Mouse (Mus musculus) 3134 (cell line): ENCODE measurements around the gene Sec62.

Experiments
- DNase-seq: peaks from one replicate; pipeline ENCODE4 v3.0.0-alpha.2; 2011; ENCODE audit warnings: low spot score; ENCODE audit not compliant: insufficient read length; ENCODE audit errors: extremely low read depth

Sec62 gene

GRCm38 (mm10) chr3:30792737-30793402, at the start of gene Sec62:
Gene Sec62 (plus strand): TSS chr3:30792875.
- DNase-seq = peak; percentile 92

GRCm38 (mm10) chr3:30742891-30743290, 49.8 kb upstream of the Sec62 start:
- DNase-seq = no peak

DNA sequence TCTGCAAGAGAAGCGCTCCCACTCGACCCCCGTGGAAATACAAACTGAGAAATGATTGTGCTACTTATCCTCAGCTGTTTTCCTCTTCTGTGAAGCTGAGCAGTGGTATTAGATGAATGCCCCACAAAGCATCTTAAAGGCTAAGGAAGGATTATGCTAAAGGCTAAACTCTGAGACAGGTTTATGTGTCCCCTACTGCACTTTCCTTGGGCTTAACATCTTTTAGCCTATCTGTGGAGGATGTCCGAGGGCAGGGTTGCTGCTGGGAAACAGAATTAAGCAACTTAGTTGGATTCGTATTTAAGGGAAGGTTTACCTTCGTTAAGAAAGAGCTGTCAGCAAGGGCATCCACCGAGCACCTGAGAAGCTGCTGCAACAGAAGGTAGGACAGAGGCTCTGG, 46.7 kb upstream of the Sec62 start, which contains the start of gene Samd7:
TSS of gene Samd7 (plus strand) at position 288 of the 400 bp plus-strand sequence.
- DNase-seq = no peak

GRCm38 (mm10) chr3:30748316-30748715, 44.4 kb upstream of the Sec62 start:
- no peak for DNase-seq

DNA sequence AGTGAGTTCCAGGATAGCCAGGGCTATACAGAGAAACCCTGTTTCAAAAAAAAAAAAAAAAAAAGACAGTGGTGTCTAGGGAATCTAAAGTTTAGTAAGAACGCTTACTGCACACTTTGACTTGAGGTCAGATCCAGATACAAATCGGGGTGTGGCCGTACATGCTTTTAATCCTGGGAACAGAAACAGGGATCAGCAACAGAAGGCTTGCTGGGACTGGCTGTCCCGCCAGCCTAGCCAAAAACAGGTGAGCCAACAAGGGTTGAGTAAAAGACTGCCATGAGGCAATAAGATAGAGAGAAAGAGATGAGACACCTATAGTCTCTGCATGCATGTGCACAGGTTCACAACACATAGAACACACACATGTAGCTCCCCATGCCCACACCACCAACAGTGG, 38.0 kb upstream of the Sec62 start:
- no peak for DNase-seq

- DNase-seq = no peak
Observed at GRCm38 (mm10) chr3:30764877-30765276, 27.8 kb upstream of the Sec62 start.

- DNase-seq = no peak
Observed at GRCm38 (mm10) chr3:30765311-30766027, 27.2 kb upstream of the Sec62 start.

DNA sequence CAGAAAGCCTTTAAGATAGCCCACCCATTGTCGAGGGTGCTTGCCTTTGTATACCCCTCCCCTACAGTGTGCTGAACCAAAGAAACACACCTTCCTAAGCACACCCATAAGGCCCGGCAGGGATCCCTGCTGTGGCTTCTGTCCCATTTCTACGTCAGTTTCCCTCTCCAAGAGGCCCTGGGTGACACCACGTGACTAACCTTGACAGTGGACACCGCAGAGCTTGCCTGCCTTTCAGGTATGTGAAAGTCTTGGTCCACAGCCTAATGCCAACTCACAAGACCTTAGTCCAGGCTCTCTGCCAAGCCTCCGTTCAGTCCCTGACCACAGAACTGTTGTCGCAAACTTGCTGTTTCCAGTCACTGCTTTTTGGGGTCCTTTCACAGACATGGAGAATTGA, 26.5 kb upstream of the Sec62 start:
- peak; percentile 30 for DNase-seq

DNA sequence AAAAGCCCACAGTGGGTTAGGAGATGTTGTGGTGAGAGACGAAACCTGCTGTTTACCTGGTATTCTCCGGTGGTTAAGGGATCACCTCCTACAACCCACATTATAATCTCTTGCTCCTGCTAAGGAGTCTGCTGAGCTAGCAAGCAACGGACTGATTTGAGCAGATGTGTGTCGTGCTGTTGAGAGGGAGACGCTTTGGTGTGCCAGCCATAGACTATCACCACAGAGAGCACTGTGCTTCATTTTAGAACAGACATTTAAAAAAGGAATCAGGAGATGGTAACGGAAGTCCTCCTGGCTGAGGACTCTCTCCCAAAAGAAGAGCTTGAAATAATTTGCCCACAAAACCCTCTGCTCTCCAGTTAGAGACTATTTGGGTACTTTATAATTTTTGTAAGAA, 25.4 kb upstream of the Sec62 start:
- no peak for DNase-seq

DNA sequence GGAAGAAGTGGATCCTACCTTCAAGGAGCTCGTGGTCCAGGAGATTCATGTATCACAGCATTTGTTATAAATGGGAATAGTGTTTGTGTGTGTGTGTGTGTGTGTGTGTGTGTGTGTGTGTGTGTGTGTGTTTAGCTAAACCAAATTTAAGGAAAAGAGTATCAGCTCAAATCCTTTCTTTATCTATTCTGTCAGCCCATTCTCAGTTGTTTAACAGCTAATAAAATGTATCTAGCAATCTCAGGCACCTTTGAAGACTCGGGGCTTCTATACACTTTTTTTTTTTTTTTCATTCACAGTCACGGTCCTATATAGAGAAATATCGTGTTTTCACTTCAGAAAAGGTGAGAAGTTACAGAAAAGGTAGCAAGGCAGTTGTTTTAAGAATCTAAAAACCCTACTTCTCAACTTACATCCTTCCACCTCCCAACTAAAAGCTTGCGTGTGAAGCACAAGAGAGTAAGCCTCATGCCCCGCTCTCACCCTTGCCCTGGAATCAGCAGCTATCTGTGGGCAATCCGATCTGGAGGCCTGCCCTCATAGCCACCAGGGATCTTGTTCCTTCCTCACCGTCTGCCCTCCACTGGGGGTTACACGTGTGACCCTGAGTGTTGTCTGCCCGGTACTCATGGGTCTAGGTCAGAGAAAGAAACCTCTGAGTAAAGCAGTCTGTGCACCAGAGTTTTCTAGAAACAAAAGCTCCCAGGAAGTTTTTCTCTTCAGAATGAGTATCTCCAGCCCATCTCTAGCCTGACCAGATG, 22.7 kb upstream of the Sec62 start:
- DNase-seq = no peak

- no peak for DNase-seq
Observed at GRCm38 (mm10) chr3:30771560-30771959, 21.1 kb upstream of the Sec62 start.

GRCm38 (mm10) chr3:30772631-30773030, 20.0 kb upstream of the Sec62 start:
- DNase-seq = no peak

DNA sequence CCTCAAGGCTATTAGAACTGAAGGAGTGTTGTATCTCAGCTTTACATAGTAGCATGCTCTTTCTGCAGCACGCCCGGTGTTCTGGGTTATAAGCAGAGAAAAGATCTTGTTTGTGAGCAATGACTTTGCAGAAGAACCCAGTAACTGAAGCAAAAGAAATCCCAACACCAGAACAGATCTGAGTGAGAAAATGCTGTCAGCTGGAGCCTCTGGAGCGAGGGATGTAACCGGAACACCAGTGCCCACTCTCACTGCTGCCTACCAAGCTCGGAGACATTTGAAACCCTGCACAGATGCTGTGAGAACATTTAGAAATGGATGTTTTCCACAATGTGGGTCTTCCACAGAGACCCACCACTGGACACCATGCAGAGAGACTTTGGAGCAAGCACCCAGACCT, 18.0 kb upstream of the Sec62 start:
- no peak for DNase-seq

DNA sequence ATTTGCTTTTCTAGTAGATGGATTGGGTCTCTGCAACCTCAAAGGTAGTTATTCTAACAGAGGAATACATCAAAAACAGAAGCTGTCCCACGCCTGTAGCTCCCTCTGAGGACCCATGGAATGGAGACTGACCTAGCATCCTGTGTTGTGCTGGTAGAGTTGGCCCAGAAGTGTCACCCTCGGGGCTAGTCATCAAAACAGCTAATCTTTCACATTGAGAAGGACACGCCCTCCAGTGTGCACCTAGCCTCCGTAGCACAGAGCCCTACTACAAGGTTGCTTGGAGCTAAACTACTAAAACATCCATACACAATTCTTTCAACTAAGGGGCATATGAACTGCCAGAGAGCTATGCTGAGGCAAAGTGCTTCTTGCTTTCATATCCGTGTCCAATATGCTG, 14.7 kb upstream of the Sec62 start:
- no peak for DNase-seq

DNA sequence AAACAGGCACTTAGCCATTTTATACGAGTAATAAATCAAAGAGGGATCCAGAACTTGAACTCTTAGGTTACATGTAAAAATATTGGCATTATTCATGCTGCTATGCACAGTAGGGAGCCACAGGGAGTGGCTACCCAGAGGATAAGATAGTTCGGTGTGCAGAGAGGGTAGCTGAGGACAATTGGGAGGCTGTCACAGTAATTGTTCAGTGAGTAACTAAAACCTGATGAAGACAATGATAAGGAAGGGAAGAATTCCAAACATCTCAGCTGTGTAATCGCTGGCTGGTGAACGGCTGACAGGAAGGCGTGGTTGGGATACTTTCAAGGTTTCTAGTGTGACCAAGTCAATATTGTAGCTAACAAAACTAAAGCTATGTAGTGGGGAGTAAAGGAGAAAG, 4.1 kb upstream of the Sec62 start:
- peak; percentile 4 for DNase-seq

GRCm38 (mm10) chr3:30793403-30794221, 937 bp downstream of the Sec62 start:
- DNase-seq = peak; percentile 75

GRCm38 (mm10) chr3:30802171-30802570, 9.5 kb downstream of the Sec62 start:
- no peak for DNase-seq

DNA sequence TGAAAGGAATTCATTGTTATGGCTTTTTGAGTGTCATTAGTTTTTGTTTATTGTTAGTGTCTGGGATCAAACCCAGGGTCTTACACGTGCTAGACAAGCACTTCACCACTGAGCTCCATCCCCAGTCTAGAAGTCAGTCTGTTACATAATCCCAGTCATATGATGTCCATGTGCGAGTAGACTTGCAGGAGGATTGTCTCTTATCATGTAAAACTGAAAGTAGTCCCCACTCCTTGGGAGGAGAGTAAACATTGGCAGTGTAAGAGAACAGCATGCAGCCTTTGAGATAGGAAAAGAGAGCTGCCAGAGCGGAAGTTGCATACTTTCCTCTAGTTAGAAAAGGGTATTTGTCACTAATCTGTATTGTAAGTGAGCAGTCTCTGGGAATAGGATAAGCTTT, 20.2 kb downstream of the Sec62 start:
- no peak for DNase-seq

DNA sequence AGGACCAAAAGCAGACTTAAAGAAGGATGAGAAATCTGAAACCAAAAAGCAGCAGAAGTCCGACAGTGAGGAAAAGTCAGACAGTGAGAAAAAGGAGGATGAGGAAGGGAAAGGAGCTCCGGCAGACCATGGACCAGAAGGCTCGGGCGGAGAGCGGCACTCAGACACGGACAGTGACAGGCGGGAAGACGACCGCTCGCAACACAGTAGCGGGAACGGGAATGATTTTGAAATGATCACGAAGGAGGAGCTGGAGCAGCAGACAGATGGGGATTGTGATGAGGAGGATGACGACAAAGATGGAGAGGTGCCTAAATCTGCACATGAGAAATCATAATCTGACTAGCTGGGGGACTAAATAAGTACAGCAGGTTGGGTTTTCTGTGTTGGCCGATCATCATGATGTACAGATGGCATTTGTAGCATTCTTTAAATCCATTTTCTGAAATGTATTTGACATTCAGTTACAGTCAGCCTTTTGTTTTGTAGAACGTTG, 26.0 kb downstream of the Sec62 start:
- no peak for DNase-seq

DNA sequence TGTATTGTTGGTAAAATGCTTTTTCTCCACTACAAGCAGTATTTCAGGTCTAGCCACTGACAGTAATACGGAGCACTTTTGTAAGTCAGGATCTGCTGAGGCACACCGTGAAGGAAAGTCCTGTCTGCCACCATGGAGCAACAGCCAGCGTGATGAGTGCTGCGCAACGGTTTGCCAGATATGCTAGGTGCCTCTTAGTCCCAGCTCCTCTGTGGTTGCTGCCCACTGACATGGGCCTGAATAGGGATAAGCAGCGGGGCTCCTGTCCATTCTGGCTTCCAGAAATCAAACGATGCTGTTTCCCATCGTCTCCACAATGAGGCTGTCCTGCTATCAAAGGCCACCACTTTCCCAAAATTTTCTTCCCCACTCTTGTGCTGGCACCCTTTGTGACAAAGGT, 29.5 kb downstream of the Sec62 start:
- no peak for DNase-seq

DNA sequence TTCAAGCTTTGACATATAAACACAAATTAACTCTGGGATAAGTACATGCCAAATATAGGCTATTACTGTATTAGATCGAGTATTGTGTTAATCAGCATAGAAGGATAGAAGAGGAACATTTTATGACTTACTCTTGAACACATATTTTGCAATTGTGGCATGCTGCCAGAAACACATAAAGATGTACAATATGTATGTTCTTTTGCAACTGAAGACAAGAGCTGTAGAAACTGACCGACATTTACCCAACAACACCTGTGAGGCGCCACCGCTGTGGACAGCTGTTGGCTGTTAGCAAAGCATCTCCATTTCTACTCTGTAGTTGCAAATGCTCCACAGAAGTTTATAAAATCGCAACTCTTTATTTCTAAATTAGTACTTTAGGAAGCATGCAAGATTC, 33.4 kb downstream of the Sec62 start:
- no peak for DNase-seq
